Mouse (Mus musculus) liver, adult 2 months (tissue): ENCODE results near the gene Neurl1b. TPM values are rescaled to one million over a fixed set of nuclear protein-coding genes. Genes with fewer than 3 reads are reported as not detected.
A peak's percentile ranks its signal among the peaks of the same experiment; 100 is the strongest.

Source experiments
- DNase-seq: peaks from one replicate; pipeline ENCODE4 v3.0.0-alpha.2; 2011; ENCODE audit warnings: low read depth, low spot score; ENCODE audit errors: extremely low read depth
- H3K27ac ChIP-seq: fragments of 200-500 bp; replicated peaks from 2 replicates; pipeline ENCODE4 v1.5.1; 2012; ENCODE audit warnings: low read depth, mild to moderate bottlenecking, control low read depth, inconsistent platforms, low read length; ENCODE audit not compliant: insufficient read depth
- H3K27me3 ChIP-seq: fragments of 200-500 bp; 2 replicates; pipeline ENCODE4 v1.6.1; 2012; ENCODE audit warnings: mild to moderate bottlenecking, moderate library complexity, low read length, inconsistent platforms; ENCODE audit not compliant: control insufficient read depth, insufficient read depth
- H3K36me3 ChIP-seq: fragments of 200-500 bp; 2 replicates; pipeline ENCODE4 v1.6.1; 2012; ENCODE audit warnings: low read length, inconsistent platforms; ENCODE audit not compliant: control insufficient read depth, insufficient read depth
- H3K4me1 ChIP-seq: fragments of 200-500 bp; 2 replicates; pipeline ENCODE4 v1.6.1; 2011; ENCODE audit warnings: low read length; ENCODE audit not compliant: control insufficient read depth, insufficient read depth
- H3K4me3 ChIP-seq: fragments of 200-500 bp; 2 replicates; pipeline ENCODE4 v1.5.1; 2011; ENCODE audit warnings: low read depth, mild to moderate bottlenecking, control low read depth, low read length, moderate library complexity; ENCODE audit not compliant: insufficient read depth
- H3K79me2 ChIP-seq: fragments of 200-500 bp; 2 replicates; pipeline ENCODE4 v1.6.1; 2012; ENCODE audit warnings: inconsistent platforms, mild to moderate bottlenecking, low read length, moderate library complexity; ENCODE audit not compliant: control insufficient read depth, insufficient read depth
- H3K9ac ChIP-seq: fragments of 200-500 bp; 2 replicates; pipeline ENCODE4 v1.6.1; 2012; ENCODE audit warnings: low read depth, mild to moderate bottlenecking, control low read depth, inconsistent platforms, low read length
- CTCF ChIP-seq: fragments of 200-500 bp; IDR thresholded peaks from 2 replicates; pipeline ENCODE4 v1.5.1; 2011; ENCODE audit warnings: low read depth, low read length, control low read depth
- POLR2A ChIP-seq: fragments of 200-500 bp; IDR thresholded peaks from 2 replicates; pipeline ENCODE4 v1.6.1; 2011; ENCODE audit warnings: low read length, control low read depth; ENCODE audit not compliant: insufficient read depth; ENCODE audit errors: extremely low read depth
- WGBS: fragments of 180-500 bp; shearing (Covaris S2); methylation state at CpG from one replicate; pipeline ENCODE4 v1.1.7; 2018; 5-methylcytosine and 5-hydroxymethylcytosine counted together
- polyA plus RNA-seq: library from polyadenylated mRNA; depleted of rRNA; stranded (reverse); fragments of >200 nt; gene quantifications from 2 replicates; pipeline ENCODE4 v1.2.3, GENCODE M21; 2012
- total RNA-seq: library from RNA; depleted of rRNA; stranded (reverse); fragments of >200 nt; gene quantifications from 2 replicates; pipeline ENCODE4 v1.2.3, GENCODE M21; 2014

The Neurl1b gene
- total and polyA plus RNA-seq, 2 experiments = 0.46 to 0.57 TPM

- TF ChIP-seq CTCF (no peak), POLR2A (no peak)
- H3K36me3 ChIP-seq = no peaks in the 10 kb centered on the region
- H3K4me3 ChIP-seq = no peak overlapping the region
- DNase-seq = no peak
- no peaks in the 10 kb centered on the region for H3K79me2 ChIP-seq
- H3K4me1 ChIP-seq = no peaks in the 10 kb centered on the region
- H3K9ac ChIP-seq = no peak overlapping the region
- no peak overlapping the region for H3K27ac ChIP-seq
- H3K27me3 ChIP-seq = no peaks in the 10 kb centered on the region
- WGBS = 52% methylated on average over 3 of the region's 3 CpGs
Measured at GRCm38 (mm10) chr17:26382176-26382575, 32.5 kb upstream of the Neurl1b start.

GRCm38 (mm10) chr17:26382687-26383086, 31.9 kb upstream of the Neurl1b start:
- no peaks in the 10 kb centered on the region for H3K4me1 ChIP-seq
- H3K27me3 ChIP-seq = no peaks in the 10 kb centered on the region
- no peaks in the 10 kb centered on the region for H3K79me2 ChIP-seq
- TF ChIP-seq CTCF (no peak), POLR2A (no peak)
- 83% methylated on average over 5 of the region's 5 CpGs for WGBS
- no peaks in the 10 kb centered on the region for H3K36me3 ChIP-seq
- H3K4me3 ChIP-seq = no peak overlapping the region
- no peak overlapping the region for H3K27ac ChIP-seq
- H3K9ac ChIP-seq = no peak overlapping the region
- DNase-seq = no peak

DNA sequence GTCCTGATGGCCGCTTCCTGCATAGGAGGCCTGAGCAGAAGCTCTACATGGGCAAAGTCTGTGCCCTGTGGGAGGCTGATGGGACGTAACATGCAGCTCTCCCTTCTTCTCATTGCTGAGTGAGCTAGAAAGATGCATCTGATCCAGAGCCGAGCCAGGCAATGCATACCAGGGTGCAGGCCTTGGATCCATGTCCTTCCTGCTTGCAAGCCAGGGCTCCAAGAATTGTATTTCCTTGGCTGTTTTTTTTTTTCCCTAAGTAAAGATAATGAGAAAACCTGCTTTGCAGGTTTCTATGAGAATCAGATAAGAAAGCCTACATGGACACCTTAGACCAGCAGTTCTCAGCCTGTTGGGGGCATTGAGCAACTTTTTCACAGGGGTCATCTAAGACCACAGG, 30.5 kb upstream of the Neurl1b start:
- TF ChIP-seq POLR2A (no peak), CTCF (no peak)
- WGBS = 93% methylated on average over 3 of the region's 3 CpGs
- no peak overlapping the region for H3K4me3 ChIP-seq
- no peaks in the 10 kb centered on the region for H3K36me3 ChIP-seq
- H3K9ac ChIP-seq = no peak overlapping the region
- H3K27me3 ChIP-seq = no peaks in the 10 kb centered on the region
- H3K79me2 ChIP-seq = no peaks in the 10 kb centered on the region
- H3K4me1 ChIP-seq = no peaks in the 10 kb centered on the region
- DNase-seq = no peak
- H3K27ac ChIP-seq = no peak overlapping the region

DNA sequence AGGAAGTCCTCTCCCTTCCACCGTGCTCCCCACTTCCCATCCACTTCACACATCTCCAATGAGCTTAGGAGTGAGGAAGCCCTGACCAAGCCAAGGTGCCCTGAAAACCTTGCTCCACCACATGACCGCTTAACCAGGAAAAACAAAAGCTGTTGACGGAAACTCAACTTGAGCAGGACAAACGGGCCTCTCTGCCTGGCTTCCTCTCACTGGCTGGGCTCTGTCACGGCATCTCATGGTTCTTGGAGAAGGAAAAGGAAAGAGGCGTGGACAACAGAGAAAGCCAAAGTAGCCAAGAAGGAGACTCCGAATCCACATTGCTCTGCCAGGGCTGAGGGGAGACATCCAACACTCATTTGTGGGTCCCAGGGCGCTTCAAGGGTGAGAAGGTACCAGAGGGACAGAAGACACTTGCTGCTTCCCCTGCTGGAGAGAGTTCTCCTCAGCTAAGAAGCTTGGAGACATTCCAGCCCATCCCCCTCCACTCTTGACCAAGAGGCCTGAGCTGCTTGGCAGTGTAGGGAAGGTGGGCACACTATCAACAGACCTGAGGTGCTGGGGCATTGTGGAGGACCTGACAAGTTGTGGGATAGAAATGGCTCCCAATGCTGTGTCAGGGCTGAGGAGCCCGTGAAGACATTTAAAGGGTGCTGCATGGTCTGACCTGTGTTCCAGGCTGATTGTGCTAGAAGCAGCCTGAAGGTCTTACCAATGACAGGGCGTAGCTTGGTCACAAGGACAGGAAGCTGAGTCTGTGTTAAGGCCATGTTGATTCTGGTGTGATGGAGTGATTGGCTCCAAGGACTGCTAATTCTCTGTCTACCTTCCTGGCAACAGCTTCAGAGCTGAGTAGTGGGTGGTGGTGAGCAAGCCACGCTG, 29.1 kb upstream of the Neurl1b start:
- no peaks in the 10 kb centered on the region for H3K36me3 ChIP-seq
- no peaks in the 10 kb centered on the region for H3K4me1 ChIP-seq
- no peak overlapping the region for H3K4me3 ChIP-seq
- WGBS = 81% methylated on average over 11 of the region's 11 CpGs
- no peaks in the 10 kb centered on the region for H3K79me2 ChIP-seq
- H3K27me3 ChIP-seq = no peaks in the 10 kb centered on the region
- no peak for DNase-seq
- TF ChIP-seq CTCF (no peak), POLR2A (no peak)
- H3K9ac ChIP-seq = no peak overlapping the region
- 0 out of 2 replicates have a peak overlapping the region, but pooled peaks have one; percentile 14 for H3K27ac ChIP-seq

DNA sequence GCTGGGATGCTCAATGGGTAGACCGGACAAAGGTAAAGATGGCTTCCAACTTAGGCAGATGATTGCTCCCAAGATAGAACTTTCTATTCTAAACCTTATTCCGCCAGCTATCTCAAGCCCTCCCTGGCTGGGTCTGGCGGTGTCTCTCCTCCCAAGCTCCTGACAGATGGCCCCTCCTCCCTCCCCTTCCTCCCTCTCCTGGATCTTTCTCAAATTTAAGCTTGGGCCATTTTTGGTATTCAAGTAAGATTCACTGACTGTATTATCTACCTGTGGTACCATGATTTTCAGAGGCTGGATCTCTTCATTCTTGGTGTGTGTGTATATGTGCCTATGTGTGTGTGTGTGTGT, 28.5 kb upstream of the Neurl1b start:
- TF ChIP-seq CTCF = no peak
- TF ChIP-seq POLR2A = no peak
- no peak overlapping the region for H3K9ac ChIP-seq
- WGBS = 91% methylated on average over 3 of the region's 3 CpGs
- H3K4me3 ChIP-seq = no peak overlapping the region
- DNase-seq = no peak
- H3K27ac ChIP-seq = no peak overlapping the region
- H3K4me1 ChIP-seq = no peaks in the 10 kb centered on the region
- H3K27me3 ChIP-seq = no peaks in the 10 kb centered on the region
- no peaks in the 10 kb centered on the region for H3K36me3 ChIP-seq
- H3K79me2 ChIP-seq = no peaks in the 10 kb centered on the region

DNA sequence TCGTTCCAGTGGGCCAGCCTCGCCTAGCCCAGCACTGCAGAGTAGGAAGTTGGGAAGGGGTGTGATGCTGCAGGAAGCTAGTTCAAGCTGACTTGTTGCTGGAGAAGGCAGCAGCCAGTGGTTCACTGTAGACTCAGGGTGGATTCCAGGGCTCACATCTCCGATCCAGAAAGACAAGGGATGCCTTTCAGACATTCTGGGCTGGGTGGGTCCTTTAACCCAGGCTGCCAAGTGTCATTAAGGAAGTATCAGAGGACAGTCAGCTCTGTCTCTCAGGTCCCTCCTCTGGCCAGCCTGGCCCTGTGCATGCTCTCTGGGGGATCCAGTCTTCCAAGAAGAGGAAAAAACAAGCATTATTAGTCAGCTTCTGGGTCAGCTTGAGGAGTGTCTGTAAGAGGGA, 26.5 kb upstream of the Neurl1b start:
- Histone ChIP-seq H3K4me1 (no peaks in the 10 kb centered on the region), H3K27me3 (no peaks in the 10 kb centered on the region), H3K4me3 (no peak overlapping the region), H3K36me3 (no peaks in the 10 kb centered on the region), H3K27ac (no peak overlapping the region), H3K79me2 (no peaks in the 10 kb centered on the region), H3K9ac (no peak overlapping the region)
- DNase-seq = no peak
- no peak for TF ChIP-seq POLR2A
- WGBS = 61% methylated on average over 3 of the region's 3 CpGs
